Comparison of ENCODE assay signal across 31 mouse cellular contexts in the genomic region with DNA sequence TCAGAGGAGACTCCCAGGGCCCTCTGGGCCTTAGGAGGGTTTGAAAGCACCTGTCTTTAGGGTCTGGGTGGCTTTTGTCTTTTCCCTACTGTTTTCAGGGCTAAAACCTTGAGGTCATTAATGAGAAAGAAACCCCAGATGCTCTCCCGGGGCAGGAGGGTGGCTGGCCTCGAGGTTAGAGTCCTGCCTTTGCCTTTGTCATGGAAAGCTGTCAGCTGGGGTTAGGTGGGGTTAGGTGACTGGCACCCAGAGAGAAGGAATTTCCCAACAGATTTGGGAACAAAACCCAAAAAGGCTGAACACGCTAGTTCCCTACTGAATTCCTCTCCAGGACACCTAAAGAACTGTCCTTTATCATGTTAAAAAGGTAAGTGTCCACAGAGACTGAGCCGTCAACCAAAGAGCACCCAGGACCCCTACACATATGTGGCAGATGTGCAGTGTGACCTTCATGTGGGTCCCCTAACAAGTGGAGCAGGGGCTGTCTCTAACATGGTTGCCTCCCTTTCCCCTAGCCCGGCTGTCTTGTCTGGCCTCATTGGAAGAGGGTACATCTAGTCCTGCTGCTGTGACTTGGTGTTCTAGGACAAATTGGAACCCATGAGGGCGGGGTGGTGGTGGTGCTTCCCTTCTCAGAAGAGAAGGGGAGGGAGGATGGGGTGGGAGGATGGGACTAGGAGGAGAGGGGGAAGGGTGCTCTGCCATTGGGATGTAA. TPM values are rescaled to one million over a fixed set of nuclear protein-coding genes. Genes with fewer than 3 reads are reported as not detected.
DNase-seq lines count a peak whose midpoint lies in the region; TF ChIP-seq lines count a peak whose summit lies in the region.
"Had no signal": no experiment of that assay in that cellular context is flagged by ENCODE, and none has a peak within 500 bp of the region (broad histone marks: within the 10 kb centered on the region; RNA-seq: fewer than 3 reads in every experiment).

No protein-coding gene starts in this region.

- no peaks in the 10 kb centered on the region for H3K9me3 ChIP-seq in ES-Bruce4 (replicated peaks; ENCODE audit: control insufficient read depth, insufficient read depth, low read length, poor library complexity, severe bottlenecking)
- H3K9me3 ChIP-seq in ES-E14 (ENCODE audit: control insufficient read depth, insufficient read depth, low read depth, low read length): no peaks in the 10 kb centered on the region
- H3K9me3 ChIP-seq: embryonic facial prominence, embryonic 13.5 days; embryonic facial prominence, embryonic 15.5 days; forebrain, embryonic 10.5 days; forebrain, embryonic 12.5 days; G1E had no signal

- peak; percentile 97 for TF ChIP-seq EP300 in ES-Bruce4 (IDR thresholded peaks at IDR 0.05; ENCODE audit: insufficient read depth, low read depth, low read length)

- DNase-seq in ES-E14 (ENCODE audit: low read depth, low spot score) (peak; percentile 87), WW6 (ENCODE audit: low read depth, low spot score) (peak; percentile 54)
- no peak for DNase-seq in lung, adult 18-20 months
- DNase-seq in spleen, postnatal 14 days (ENCODE audit: low spot score in 2 of 2): no peak
- no peak for DNase-seq in retina, embryonic 14.5 days (ENCODE audit: low spot score)
- DNase-seq: adrenal gland, adult 2 months; adrenal gland, postnatal 10 days; adrenal gland, postnatal 25 days; B cell, adult 2 months; cerebellum, adult 11 months; cerebellum, adult 18-20 months; cerebellum, adult 8-10 months; cerebellum, adult 9-11 months; cerebellum, postnatal 14 days; cerebellum, postnatal 36 days; embryo, embryonic 11 days had no signal

- H3K9ac ChIP-seq in ES-Bruce4 (ENCODE audit: low read depth, poor library complexity, severe bottlenecking) (no peak overlapping the region), ES-E14 (ENCODE audit: insufficient read depth, low read depth, low read length, poor library complexity, severe bottlenecking) (no peak overlapping the region)
- H3K9ac ChIP-seq: embryonic facial prominence, embryonic 13.5 days; embryonic facial prominence, embryonic 15.5 days; forebrain, embryonic 12.5 days had no signal

- no peak for TF ChIP-seq POLR2A in ES-Bruce4 (IDR thresholded peaks at IDR 0.05; ENCODE audit: insufficient read depth, low read length)

- H3K27ac ChIP-seq in ES-Bruce4 (ENCODE audit: insufficient read depth, low read length): peak overlapping the region; percentile 91
- peak overlapping the region; percentile 81 for H3K27ac ChIP-seq in ES-E14 (ENCODE audit: insufficient read depth, low read depth, low read length, poor library complexity, severe bottlenecking)
- H3K27ac ChIP-seq: embryonic facial prominence, embryonic 13.5 days; embryonic facial prominence, embryonic 15.5 days; forebrain, embryonic 10.5 days; forebrain, embryonic 12.5 days had no signal

- H3K4me1 ChIP-seq in ES-Bruce4 (ENCODE audit: control insufficient read depth, insufficient read depth, low read length) (peaks cover 15% of the 10 kb centered on the region), ES-E14 (ENCODE audit: control insufficient read depth in 2 of 2, insufficient read depth in 2 of 2, low read length in 2 of 2, poor library complexity in 1 of 2) (peaks cover 8 to 12% of the 10 kb centered on the region in 2 experiments)

- H3K36me3 ChIP-seq in ES-Bruce4 (ENCODE audit: control insufficient read depth, insufficient read depth, low read length, poor library complexity, severe bottlenecking): peaks cover 6% of the 10 kb centered on the region; the same call in 1 of the 2 replicates
- peaks cover 6% of the 10 kb centered on the region for H3K36me3 ChIP-seq in ES-E14 (ENCODE audit: control insufficient read depth, insufficient read depth, low read length, poor library complexity, severe bottlenecking)
- H3K36me3 ChIP-seq: embryonic facial prominence, embryonic 13.5 days; embryonic facial prominence, embryonic 15.5 days; forebrain, embryonic 10.5 days; forebrain, embryonic 12.5 days; G1E had no signal

- H3K27me3 ChIP-seq in ES-Bruce4 (ENCODE audit: control insufficient read depth, insufficient read depth, low read length, poor library complexity, severe bottlenecking): no peaks in the 10 kb centered on the region

- in situ Hi-C loops in ES-E14 (cut with MboI; ENCODE audit: low sequenced_read_pairs in 2 of 2, unreplicated experiment in 2 of 2): no loop called here

- H3K4me3 ChIP-seq in ES-Bruce4 (ENCODE audit: low read depth, low read length) (no peak overlapping the region), ES-E14 (ENCODE audit: insufficient read depth in 1 of 2, low read depth in 1 of 2, low read length in 2 of 2, poor library complexity in 1 of 2, severe bottlenecking in 1 of 2) (no peak overlapping the region)
- H3K4me3 ChIP-seq: embryonic facial prominence, embryonic 13.5 days; embryonic facial prominence, embryonic 15.5 days; erythroblast, embryonic 14.5 days; forebrain, embryonic 10.5 days; forebrain, embryonic 12.5 days had no signal

- no peak for TF ChIP-seq CTCF in ES-Bruce4 (IDR thresholded peaks at IDR 0.05; ENCODE audit: low read depth, low read length)

TF ChIP-seq in ES-E14, 5 proteins besides CTCF, POLR2A, EP300 and RAD21:
- TF ChIP-seq MAFK (IDR thresholded peaks at IDR 0.05; ENCODE audit: insufficient read depth, low read depth, low read length): peak; percentile 64; the same call in 1 of the 2 replicates
- no peak for TF ChIP-seq ZC3H11A (IDR thresholded peaks at IDR 0.05; ENCODE audit: borderline replicate concordance, low read depth, low read length)

RNA-seq across cellular contexts. Expression of a gene that starts 7.9 kb away (rescaled TPM):
- polyA plus RNA-seq in ES-Bruce4 (2011; ENCODE audit: insufficient read depth, insufficient read length, low read depth, missing spikeins): 6.3 and 7.0 TPM in 2 replicates
- total RNA-seq in ES-E14 (2012; rRNA removed): 3.5 and 4.2 TPM in 2 replicates
- total RNA-seq: adrenal gland, adult 2 months; adrenal gland, postnatal 10 days; adrenal gland, postnatal 25 days; adrenal gland, postnatal 4 days; common myeloid progenitor, adult 5-6 weeks; G1E had no signal
- polyA plus RNA-seq: adrenal gland, adult 2 months; erythroblast, embryonic 14.5 days; forebrain, embryonic 14.5 days; forebrain, embryonic 16.5 days; frontal cortex, adult 2 months; G1E; Patski had no signal

RNA-seq across cellular contexts. Expression of a gene that starts 45.5 kb away (rescaled TPM):
- polyA plus RNA-seq in ES-Bruce4 (2011; ENCODE audit: insufficient read depth, insufficient read length, low read depth, missing spikeins): not detected in 2 replicates
- not detected in 2 replicates for total RNA-seq in ES-E14 (2012; rRNA removed)
- total RNA-seq: adrenal gland, adult 2 months; adrenal gland, postnatal 10 days; adrenal gland, postnatal 25 days; adrenal gland, postnatal 4 days; common myeloid progenitor, adult 5-6 weeks had no signal
- polyA plus RNA-seq: adrenal gland, adult 2 months; brain, embryonic 14.5 days; embryonic facial prominence, embryonic 11.5 days; embryonic facial prominence, embryonic 13.5 days; embryonic facial prominence, embryonic 15.5 days; erythroblast, embryonic 14.5 days; forebrain, embryonic 10.5 days; forebrain, embryonic 12.5 days; forebrain, embryonic 14.5 days; forebrain, embryonic 16.5 days; frontal cortex, adult 2 months; G1E; Patski had no signal

Comparison
In these comparisons a context has a peak if more than half of its experiments do, and no peak if none do; other contexts are left out.
1. DNase-seq: peak in ES-E14 (single experiment) and WW6 (single experiment); none in lung, adult 18-20 months (0 of 2), spleen, postnatal 14 days (0 of 2) and retina, embryonic 14.5 days (single experiment).